Mouse (Mus musculus) lung, postnatal 36 days (tissue): ENCODE data around the gene Tmem79.
"Not testable (repeated sequence)": the region's sequence is repeated elsewhere in the genome, so short reads cannot be mapped to it uniquely, and the experiment has no call there.

ENCODE experiments used
- DNase-seq: peaks from one replicate; pipeline ENCODE4 v3.0.0; 2022; ENCODE audit warnings: mixed read lengths

Gene Tmem79

GRCm38 (mm10) chr3:88336058-88337013, at the start of gene Tmem79, which contains the start of gene Smg5:
Gene Tmem79 (minus strand): TSS chr3:88336148.
Gene Smg5 (plus strand): TSS chr3:88336260.
- DNase-seq = peak; percentile 97

- no peak for DNase-seq
Observed at GRCm38 (mm10) chr3:88384364-88384763, 48.4 kb upstream of the Tmem79 start, which contains the start of gene Bglap. Gene Bglap (minus strand): TSS chr3:88384464.

- not testable (repeated sequence) for DNase-seq
Observed at GRCm38 (mm10) chr3:88382383-88382782, 46.4 kb upstream of the Tmem79 start.

GRCm38 (mm10) chr3:88381389-88382315, 45.7 kb upstream of the Tmem79 start:
- DNase-seq = peak; percentile 35

- DNase-seq = not testable (repeated sequence)
Observed at GRCm38 (mm10) chr3:88378599-88378998, 42.7 kb upstream of the Tmem79 start, which contains the start of gene Bglap2. Gene Bglap2 (minus strand): TSS chr3:88378699.

GRCm38 (mm10) chr3:88376644-88377043, 40.7 kb upstream of the Tmem79 start:
- DNase-seq = not testable (repeated sequence)

GRCm38 (mm10) chr3:88375750-88376626, 40.0 kb upstream of the Tmem79 start:
- peak; percentile 28 for DNase-seq

- not testable (repeated sequence) for DNase-seq
Observed at GRCm38 (mm10) chr3:88372643-88373042, 36.7 kb upstream of the Tmem79 start, which contains the start of gene Bglap3. Gene Bglap3 (minus strand): TSS chr3:88372743.

GRCm38 (mm10) chr3:88368511-88368910, 32.6 kb upstream of the Tmem79 start:
- not testable (repeated sequence) for DNase-seq

- DNase-seq = not testable (repeated sequence)
Observed at GRCm38 (mm10) chr3:88367517-88367916, 31.6 kb upstream of the Tmem79 start.

- DNase-seq = peak; percentile 62
Observed at GRCm38 (mm10) chr3:88366830-88367428, 31.0 kb upstream of the Tmem79 start.

GRCm38 (mm10) chr3:88365705-88366361, 29.9 kb upstream of the Tmem79 start:
- DNase-seq = no peak

- peak; percentile 90 for DNase-seq
Observed at GRCm38 (mm10) chr3:88364337-88364736, 28.4 kb upstream of the Tmem79 start, which contains the start of gene Paqr6. Gene Paqr6 (plus strand): TSS chr3:88364584.

- peak; percentile 45 for DNase-seq
Observed at GRCm38 (mm10) chr3:88363700-88364099, 27.8 kb upstream of the Tmem79 start.

- DNase-seq = no peak
Observed at GRCm38 (mm10) chr3:88361612-88362313, 25.8 kb upstream of the Tmem79 start.

- DNase-seq = no peak
Observed at GRCm38 (mm10) chr3:88361096-88361495, 25.1 kb upstream of the Tmem79 start.

GRCm38 (mm10) chr3:88359989-88360388, 24.0 kb upstream of the Tmem79 start:
- no peak for DNase-seq

GRCm38 (mm10) chr3:88359584-88359983, 23.6 kb upstream of the Tmem79 start:
- no peak for DNase-seq

- no peak for DNase-seq
Observed at GRCm38 (mm10) chr3:88354396-88355165, 18.6 kb upstream of the Tmem79 start.
